Mouse (Mus musculus) liver, adult 2 months (tissue): ENCODE measurements around the gene Esp34. TPM values are rescaled to one million over a fixed set of nuclear protein-coding genes. Genes with fewer than 3 reads are reported as not detected.

Source experiments
- DNase-seq: peaks from one replicate; pipeline ENCODE4 v3.0.0-alpha.2; 2011; ENCODE audit warnings: low read depth, low spot score; ENCODE audit errors: extremely low read depth
- H3K27ac ChIP-seq: fragments of 200-500 bp; replicated peaks from 2 replicates; pipeline ENCODE4 v1.5.1; 2012; ENCODE audit warnings: low read depth, mild to moderate bottlenecking, control low read depth, inconsistent platforms, low read length; ENCODE audit not compliant: insufficient read depth
- H3K27me3 ChIP-seq: fragments of 200-500 bp; 2 replicates; pipeline ENCODE4 v1.6.1; 2012; ENCODE audit warnings: mild to moderate bottlenecking, moderate library complexity, low read length, inconsistent platforms; ENCODE audit not compliant: control insufficient read depth, insufficient read depth
- H3K36me3 ChIP-seq: fragments of 200-500 bp; 2 replicates; pipeline ENCODE4 v1.6.1; 2012; ENCODE audit warnings: low read length, inconsistent platforms; ENCODE audit not compliant: control insufficient read depth, insufficient read depth
- H3K4me1 ChIP-seq: fragments of 200-500 bp; 2 replicates; pipeline ENCODE4 v1.6.1; 2011; ENCODE audit warnings: low read length; ENCODE audit not compliant: control insufficient read depth, insufficient read depth
- H3K4me3 ChIP-seq: fragments of 200-500 bp; 2 replicates; pipeline ENCODE4 v1.5.1; 2011; ENCODE audit warnings: low read depth, mild to moderate bottlenecking, control low read depth, low read length, moderate library complexity; ENCODE audit not compliant: insufficient read depth
- H3K79me2 ChIP-seq: fragments of 200-500 bp; 2 replicates; pipeline ENCODE4 v1.6.1; 2012; ENCODE audit warnings: inconsistent platforms, mild to moderate bottlenecking, low read length, moderate library complexity; ENCODE audit not compliant: control insufficient read depth, insufficient read depth
- H3K9ac ChIP-seq: fragments of 200-500 bp; 2 replicates; pipeline ENCODE4 v1.6.1; 2012; ENCODE audit warnings: low read depth, mild to moderate bottlenecking, control low read depth, inconsistent platforms, low read length
- CTCF ChIP-seq: fragments of 200-500 bp; IDR thresholded peaks from 2 replicates; pipeline ENCODE4 v1.5.1; 2011; ENCODE audit warnings: low read depth, low read length, control low read depth
- POLR2A ChIP-seq: fragments of 200-500 bp; IDR thresholded peaks from 2 replicates; pipeline ENCODE4 v1.6.1; 2011; ENCODE audit warnings: low read length, control low read depth; ENCODE audit not compliant: insufficient read depth; ENCODE audit errors: extremely low read depth
- WGBS: fragments of 180-500 bp; shearing (Covaris S2); methylation state at CpG from one replicate; pipeline ENCODE4 v1.1.7; 2018; 5-methylcytosine and 5-hydroxymethylcytosine counted together
- polyA plus RNA-seq: library from polyadenylated mRNA; depleted of rRNA; stranded (reverse); fragments of >200 nt; gene quantifications from 2 replicates; pipeline ENCODE4 v1.2.3, GENCODE M21; 2012; rRNA removed
- total RNA-seq: library from RNA; depleted of rRNA; stranded (reverse); fragments of >200 nt; gene quantifications from 2 replicates; pipeline ENCODE4 v1.2.3, GENCODE M21; 2014; rRNA removed

The Esp34 gene
- not detected in 2 replicates for total RNA-seq
- polyA plus RNA-seq: not detected in 2 replicates

DNA sequence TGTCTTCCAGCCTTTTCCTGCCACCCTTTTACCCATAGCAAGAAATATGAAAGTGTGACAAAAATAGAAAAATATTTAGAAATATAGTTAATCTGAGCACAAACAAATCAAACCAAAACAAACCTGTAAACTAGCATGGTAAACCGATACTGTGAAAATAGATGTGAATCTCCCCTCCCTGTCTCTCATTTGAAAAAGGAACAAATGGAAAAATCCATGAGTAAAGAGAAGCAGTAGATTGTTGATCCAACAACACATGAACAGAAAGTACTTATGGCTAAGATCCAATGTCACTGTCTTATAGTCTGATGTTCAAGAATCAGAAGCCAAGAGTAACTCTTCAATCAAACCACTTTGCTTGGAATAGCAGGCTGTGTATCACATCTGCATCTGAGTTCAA is at the start of gene Esp34:
Gene Esp34 (plus strand): TSS at position 301 of the 400 bp plus-strand sequence.
- TF ChIP-seq CTCF (no peak), POLR2A (no peak)
- Histone ChIP-seq H3K4me1 (no peaks in the 10 kb centered on the region), H3K9ac (no peak within 1 kb of the TSS), H3K79me2 (no peaks in the 10 kb centered on the region), H3K27me3 (no peaks in the 10 kb centered on the region), H3K4me3 (no peak within 1 kb of the TSS), H3K36me3 (no peaks in the 10 kb centered on the region), H3K27ac (no peak within 1 kb of the TSS)
- no peak for DNase-seq
- WGBS: 88% methylated on average over 1 of the region's 1 CpGs

DNA sequence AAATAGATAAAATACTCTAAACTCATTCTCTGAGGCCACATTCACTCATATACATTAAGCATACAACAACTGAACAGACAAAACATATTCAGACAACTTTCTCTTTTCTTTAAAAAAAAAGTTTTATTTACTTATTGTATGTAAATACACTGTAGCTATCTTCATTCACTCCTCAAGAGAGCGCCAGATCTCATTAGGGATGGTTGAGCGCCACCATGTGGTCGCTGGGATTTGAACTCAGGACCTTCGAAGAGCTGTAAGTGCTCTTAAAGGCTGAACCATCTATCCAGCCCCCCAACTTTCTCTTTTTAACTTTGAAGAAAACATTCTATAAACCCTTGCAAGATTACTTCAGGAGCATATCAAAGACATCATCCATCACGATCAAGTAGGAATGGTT is 8.5 kb downstream of the Esp34 start:
- Histone ChIP-seq H3K9ac (no peak overlapping the region), H3K79me2 (no peaks in the 10 kb centered on the region), H3K36me3 (no peaks in the 10 kb centered on the region), H3K27ac (no peak overlapping the region), H3K27me3 (no peaks in the 10 kb centered on the region), H3K4me3 (no peak overlapping the region), H3K4me1 (no peaks in the 10 kb centered on the region)
- peak; percentile 21 for DNase-seq
- TF ChIP-seq POLR2A (no peak), CTCF (no peak)
- 67% methylated on average over 5 of the region's 5 CpGs for WGBS

Other genes starting within 250 kb of the Esp34 start
- not detected in 2 replicates for gene Olfr137, start 246.6 kb upstream of the Esp34 start, total RNA-seq
- gene Olfr137, start 246.6 kb upstream of the Esp34 start, polyA plus RNA-seq: not detected in 2 replicates
- gene Olfr136, start 224.4 kb upstream of the Esp34 start, total RNA-seq: not detected in 2 replicates
- not detected in 2 replicates for gene Olfr136, start 224.4 kb upstream of the Esp34 start, polyA plus RNA-seq
- gene Esp36, start 134.0 kb upstream of the Esp34 start, total RNA-seq: not detected in 2 replicates
- gene Esp36, start 134.0 kb upstream of the Esp34 start, polyA plus RNA-seq: not detected in 2 replicates
- not detected in 2 replicates for gene Esp31, start 85.3 kb downstream of the Esp34 start, total RNA-seq
- gene Esp31, start 85.3 kb downstream of the Esp34 start, polyA plus RNA-seq: not detected in 2 replicates